Mouse (Mus musculus) MEL (cell line): ENCODE results near the gene Map3k19. TPM values are rescaled to one million over a fixed set of nuclear protein-coding genes. Genes with fewer than 3 reads are reported as not detected.

Experiments used
- DNase-seq: peaks from one replicate; pipeline ENCODE4 v3.0.0; 2011; ENCODE audit warnings: low read depth, low spot score
- H3K27ac ChIP-seq: 2 replicates; pipeline ENCODE4 v1.5.1; 2012; ENCODE audit warnings: low read depth, mild to moderate bottlenecking, control low read depth, low read length, moderate library complexity; ENCODE audit not compliant: control insufficient read depth
- H3K27me3 ChIP-seq, 2 experiments: fragments of 150-350 bp in 1 of 2; sonication (generic) in 1 of 2; 2 replicates each; pipeline ENCODE4 v1.6.1; 2012; ENCODE audit warnings: low read length in 2 of 2, mild to moderate bottlenecking in 2 of 2, improper control_type of control experiment in 1 of 2, moderate library complexity in 1 of 2; ENCODE audit not compliant: insufficient read depth in 2 of 2, control insufficient read depth in 1 of 2
- H3K36me3 ChIP-seq, 2 experiments: 2 replicates each; pipeline ENCODE4 v1.6.1; 2012 to 2014; ENCODE audit warnings: low read length in 2 of 2, improper control_type of control experiment in 1 of 2, inconsistent platforms in 1 of 2, mild to moderate bottlenecking in 1 of 2; ENCODE audit not compliant: insufficient read depth in 2 of 2, control insufficient read depth in 1 of 2
- H3K4me1 ChIP-seq, 2 experiments: fragments of 150-350 bp in 1 of 2; sonication (generic) in 1 of 2; 2 replicates each; pipeline ENCODE4 v1.6.1; 2012; ENCODE audit warnings: low read length in 2 of 2, improper control_type of control experiment in 1 of 2, mild to moderate bottlenecking in 1 of 2; ENCODE audit not compliant: insufficient read depth in 2 of 2, control insufficient read depth in 1 of 2
- H3K4me3 ChIP-seq, 2 experiments: fragments of 150-350 bp in 1 of 2; sonication (generic) in 1 of 2; 2 replicates each; pipeline ENCODE4 v1.5.1; 2012; ENCODE audit warnings: low read depth in 2 of 2, low read length in 2 of 2, mild to moderate bottlenecking in 2 of 2, moderate library complexity in 2 of 2, control low read depth in 1 of 2, improper control_type of control experiment in 1 of 2; ENCODE audit not compliant: control insufficient read depth in 1 of 2, insufficient read depth in 1 of 2
- H3K79me2 ChIP-seq: 2 replicates; pipeline ENCODE4 v1.6.1; 2012; ENCODE audit warnings: mild to moderate bottlenecking, low read length, moderate library complexity; ENCODE audit not compliant: control insufficient read depth, poor library complexity, insufficient read depth
- H3K9ac ChIP-seq: 2 replicates; pipeline ENCODE4 v1.6.1; 2012; ENCODE audit warnings: low read depth, mild to moderate bottlenecking, control low read depth, low read length, moderate library complexity; ENCODE audit not compliant: control insufficient read depth, poor library complexity, severe bottlenecking
- H3K9me3 ChIP-seq: fragments of 150-350 bp; sonication (generic); replicated peaks from 2 replicates; pipeline ENCODE4 v1.6.1; 2012; ENCODE audit warnings: mild to moderate bottlenecking, low read length, improper control_type of control experiment, moderate library complexity; ENCODE audit not compliant: insufficient read depth
- BHLHE40 ChIP-seq: IDR thresholded peaks from 2 replicates; pipeline ENCODE4 v1.6.1; 2012; ENCODE audit warnings: low read depth, mild to moderate bottlenecking, inconsistent platforms, low read length, improper control_type of control experiment, borderline replicate concordance
- CHD1 ChIP-seq: IDR thresholded peaks from 2 replicates; pipeline ENCODE4 v1.6.1; 2012; ENCODE audit warnings: low read depth, mild to moderate bottlenecking, inconsistent platforms, low read length, improper control_type of control experiment
- CHD2 ChIP-seq: IDR thresholded peaks from 2 replicates; pipeline ENCODE4 v1.6.1; 2011; ENCODE audit warnings: low read length, improper control_type of control experiment
- CTCF ChIP-seq, 3 experiments: IDR thresholded peaks in 2 of 3; conservative IDR thresholded peaks in 1 of 3; 2 replicates each; pipeline ENCODE4 v1.5.1; 2011 to 2012; ENCODE audit warnings: low read length in 3 of 3, low read depth in 2 of 3, mild to moderate bottlenecking in 2 of 3, improper control_type of control experiment in 1 of 3, inconsistent platforms in 1 of 3, mixed read lengths in 1 of 3, moderate library complexity in 1 of 3; ENCODE audit not compliant: control insufficient read depth in 1 of 3, insufficient read depth in 1 of 3, poor library complexity in 1 of 3, severe bottlenecking in 1 of 3
- ELF1 ChIP-seq: IDR thresholded peaks from 2 replicates; pipeline ENCODE4 v1.6.1; 2014; ENCODE audit warnings: low read depth, mild to moderate bottlenecking, inconsistent platforms, low read length, improper control_type of control experiment, moderate library complexity
- EP300 ChIP-seq, 2 experiments: IDR thresholded peaks; 2 replicates each; pipeline ENCODE4 v1.6.1; 2011; ENCODE audit warnings: improper control_type of control experiment in 2 of 2, low read length in 2 of 2, low read depth in 1 of 2, mild to moderate bottlenecking in 1 of 2
- ETS1 ChIP-seq: IDR thresholded peaks from 2 replicates; pipeline ENCODE4 v1.6.1; 2012; ENCODE audit warnings: low read depth, mild to moderate bottlenecking, inconsistent platforms, low read length, improper control_type of control experiment, moderate library complexity
- GABPA ChIP-seq: IDR thresholded peaks from 2 replicates; pipeline ENCODE4 v1.6.1; 2012; ENCODE audit warnings: low read depth, mild to moderate bottlenecking, inconsistent platforms, low read length, improper control_type of control experiment, moderate library complexity
- KAT2A ChIP-seq: conservative IDR thresholded peaks from 2 replicates; pipeline ENCODE4 v1.6.1; 2012; ENCODE audit warnings: low read depth, low read length, improper control_type of control experiment, inconsistent platforms
- MAFK ChIP-seq: IDR thresholded peaks from 2 replicates; pipeline ENCODE4 v1.6.1; 2011; ENCODE audit warnings: low read depth, mild to moderate bottlenecking, low read length, improper control_type of control experiment, borderline replicate concordance
- MAX ChIP-seq: IDR thresholded peaks from 2 replicates; pipeline ENCODE4 v1.6.1; 2011; ENCODE audit warnings: low read length, improper control_type of control experiment
- NELFE ChIP-seq: IDR thresholded peaks from 2 replicates; pipeline ENCODE4 v1.6.1; 2011; ENCODE audit warnings: low read depth, low read length, improper control_type of control experiment
- NRF1 ChIP-seq: IDR thresholded peaks from 2 replicates; pipeline ENCODE4 v1.6.1; 2014; ENCODE audit warnings: low read depth, mild to moderate bottlenecking, inconsistent platforms, low read length, improper control_type of control experiment, moderate library complexity; ENCODE audit not compliant: poor library complexity, insufficient read depth, severe bottlenecking
- POLR2AphosphoS5 ChIP-seq: IDR thresholded peaks from 2 replicates; pipeline ENCODE4 v1.6.1; 2012; ENCODE audit warnings: low read depth, borderline replicate concordance, mild to moderate bottlenecking, inconsistent platforms, low read length, moderate library complexity, mixed read lengths
- RAD21 ChIP-seq: IDR thresholded peaks from 2 replicates; pipeline ENCODE4 v1.6.1; 2011; ENCODE audit warnings: mild to moderate bottlenecking, low read depth, low read length, improper control_type of control experiment
- SIN3A ChIP-seq: IDR thresholded peaks from 2 replicates; pipeline ENCODE4 v1.6.1; 2012; ENCODE audit warnings: low read length, improper control_type of control experiment, inconsistent platforms
- SMC3 ChIP-seq: IDR thresholded peaks from 2 replicates; pipeline ENCODE4 v1.6.1; 2011; ENCODE audit warnings: low read depth, low read length, improper control_type of control experiment
- TAL1 ChIP-seq: IDR thresholded peaks from 2 replicates; pipeline ENCODE4 v1.6.1; 2012; ENCODE audit warnings: mild to moderate bottlenecking, inconsistent platforms, low read length, moderate library complexity, mixed read lengths
- TBP ChIP-seq: IDR thresholded peaks from 2 replicates; pipeline ENCODE4 v1.8.0; 2011; ENCODE audit warnings: low read depth, low read length, improper control_type of control experiment
- TCF12 ChIP-seq: IDR thresholded peaks from 2 replicates; pipeline ENCODE4 v1.6.1; 2014; ENCODE audit warnings: low read depth, mild to moderate bottlenecking, inconsistent platforms, low read length, improper control_type of control experiment, moderate library complexity
- USF1 ChIP-seq: IDR thresholded peaks from 2 replicates; pipeline ENCODE4 v1.6.1; 2014; ENCODE audit warnings: low read depth, mild to moderate bottlenecking, inconsistent platforms, low read length, improper control_type of control experiment, moderate library complexity
- USF2 ChIP-seq, 2 experiments: IDR thresholded peaks; 2 replicates each; pipeline ENCODE4 v1.6.1; 2011 to 2012; ENCODE audit warnings: improper control_type of control experiment in 2 of 2, low read length in 2 of 2, borderline replicate concordance in 1 of 2, inconsistent platforms in 1 of 2, low read depth in 1 of 2, mild to moderate bottlenecking in 1 of 2; ENCODE audit not compliant: insufficient read depth in 1 of 2
- ZC3H11A ChIP-seq: IDR thresholded peaks from 2 replicates; pipeline ENCODE4 v1.6.1; 2012; ENCODE audit warnings: low read depth, mild to moderate bottlenecking, inconsistent platforms, low read length, improper control_type of control experiment
- ZKSCAN1 ChIP-seq: IDR thresholded peaks from 2 replicates; pipeline ENCODE4 v1.6.1; 2012; ENCODE audit warnings: low read depth, mild to moderate bottlenecking, inconsistent platforms, low read length, improper control_type of control experiment, moderate library complexity
- ZNF384 ChIP-seq: IDR thresholded peaks from 2 replicates; pipeline ENCODE4 v1.6.1; 2012; ENCODE audit warnings: low read depth, mild to moderate bottlenecking, inconsistent platforms, low read length, improper control_type of control experiment
- polyA plus RNA-seq, 2 experiments: library from polyadenylated mRNA; stranded (reverse) in 1 of 2; unstranded in 1 of 2; fragments of >175 nt in 1 of 2; fragments of >200 nt in 1 of 2; gene quantifications; 2 replicates each; pipeline versions ENCODE4 v1.2.1 to v1.2.4; 2012; ENCODE audit warnings: low replicate concordance in 2 of 2, low read depth in 1 of 2; ENCODE audit not compliant: insufficient read length in 2 of 2, insufficient read depth in 1 of 2, missing spikeins in 1 of 2
- total RNA-seq: library from RNA; depleted of rRNA; stranded (reverse); fragments of 300-350 nt; gene quantifications from 2 replicates; pipeline ENCODE4 v1.2.3, GENCODE M21; 2012

Gene Map3k19
- total and polyA plus RNA-seq, 3 experiments: not detected

DNA sequence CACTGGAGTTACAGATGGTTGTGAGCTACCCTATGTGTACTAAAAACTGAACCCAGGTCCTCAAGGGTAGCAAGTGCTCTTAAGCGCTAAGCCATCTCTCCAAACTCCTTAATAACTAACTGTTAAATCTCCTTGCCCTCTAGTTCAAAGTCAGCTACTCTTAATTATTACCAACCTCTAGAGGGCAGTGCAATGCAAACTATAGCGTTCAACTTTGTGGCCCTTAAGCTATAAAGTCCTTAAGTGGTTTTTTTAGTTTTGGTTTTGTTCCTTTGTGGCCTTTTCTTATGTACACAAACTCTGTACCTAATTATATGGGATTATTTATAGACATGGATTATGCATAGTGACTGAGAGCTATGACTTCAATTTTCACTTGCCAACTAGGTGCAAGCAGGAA is 27.5 kb downstream of the Map3k19 start:
- Histone ChIP-seq H3K4me3 (peak overlapping the region in 1 of 2 experiments; percentile 45; a peak in 1 of 4 replicates), H3K4me1 (peaks cover 0 to 3% of the 10 kb centered on the region in 2 experiments; a peak in 2 of 4 replicates), H3K79me2 (no peaks in the 10 kb centered on the region), H3K27me3 (no peaks in the 10 kb centered on the region), H3K9me3 (no peaks in the 10 kb centered on the region), H3K36me3 (peaks cover 0 to 8% of the 10 kb centered on the region in 2 experiments; a peak in 2 of 4 replicates), H3K27ac (no peak overlapping the region), H3K9ac (peak overlapping the region; percentile 33; the same call in 1 of the 2 replicates)
- DNase-seq: peak; percentile 90
- TF ChIP-seq SMC3: peak; percentile 90
- peak in 2 of 3 experiments; percentile 56 to 96; a peak in 4 of 6 replicates for TF ChIP-seq CTCF (IDR thresholded peaks at IDR 0.05 in 2 of 3, conservative IDR thresholded peaks at IDR 0.05 in 1 of 3; ENCODE audit: control insufficient read depth in 1 of 3, insufficient read depth in 1 of 3, low read depth in 2 of 3, low read length in 3 of 3, poor library complexity in 1 of 3, severe bottlenecking in 1 of 3)
- TF ChIP-seq SIN3A: 0 out of 2 replicates have a peak, but pooled peaks have one; percentile 35
- TF ChIP-seq CHD1: no peak
- peak; percentile 76 for TF ChIP-seq ZNF384
- peak; percentile 94 for TF ChIP-seq ZC3H11A
- peak; percentile 99 for TF ChIP-seq RAD21
- TF ChIP-seq TAL1: no peak

DNA sequence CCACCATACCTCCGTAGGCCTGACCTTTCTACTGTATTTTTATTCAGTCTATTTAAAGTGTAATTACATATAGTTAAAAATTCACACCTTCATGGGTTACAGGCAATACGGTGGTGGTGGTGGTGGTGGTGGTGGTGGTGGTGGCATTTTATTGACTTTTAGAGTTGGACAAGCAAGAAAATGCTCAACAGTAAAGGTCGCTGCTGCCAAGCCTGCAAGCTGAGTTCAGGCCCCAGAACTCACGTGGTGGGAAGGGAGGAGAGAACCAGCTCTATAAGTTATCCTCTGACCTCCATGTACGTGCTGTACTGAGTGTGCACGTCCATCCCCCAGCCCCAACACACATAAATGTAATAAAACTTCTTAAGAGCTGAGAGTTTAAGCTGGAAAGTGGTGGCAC is 38.5 kb downstream of the Map3k19 start:
- Histone ChIP-seq H3K9me3 (no peaks in the 10 kb centered on the region), H3K36me3 (no peaks in the 10 kb centered on the region), H3K79me2 (no peaks in the 10 kb centered on the region), H3K27ac (no peak overlapping the region), H3K9ac (no peak overlapping the region), H3K4me3 (no peak overlapping the region), H3K4me1 (no peaks in the 10 kb centered on the region), H3K27me3 (no peaks in the 10 kb centered on the region)
- DNase-seq: no peak
- TF ChIP-seq KAT2A (no peak), TCF12 (no peak), ETS1 (no peak), GABPA (no peak), NRF1 (no peak), POLR2AphosphoS5 (no peak), SIN3A (no peak), ELF1 (no peak)

DNA sequence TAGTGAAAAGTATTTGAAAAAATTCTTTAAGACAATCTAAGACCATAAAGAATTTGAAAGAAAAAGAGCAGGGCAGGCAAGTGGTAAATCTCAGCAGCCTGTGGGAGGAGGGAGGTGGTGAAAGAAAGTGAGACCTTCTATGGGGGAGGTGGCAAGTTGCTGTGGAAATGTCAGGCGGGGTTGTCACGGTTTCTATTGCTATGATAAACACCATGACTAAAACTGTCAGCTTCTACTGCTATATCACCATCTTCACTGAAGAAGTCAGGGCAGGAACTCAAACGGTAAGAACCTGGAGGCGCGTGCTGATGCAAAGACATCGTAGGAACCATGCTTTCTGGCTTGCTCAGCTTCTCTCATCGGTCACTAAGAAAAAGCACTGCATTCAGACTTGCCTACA is 41.9 kb downstream of the Map3k19 start:
- no peaks in the 10 kb centered on the region for H3K9me3 ChIP-seq
- H3K79me2 ChIP-seq: no peaks in the 10 kb centered on the region
- no peaks in the 10 kb centered on the region for H3K36me3 ChIP-seq
- no peak overlapping the region for H3K4me3 ChIP-seq
- H3K27me3 ChIP-seq: no peaks in the 10 kb centered on the region
- H3K4me1 ChIP-seq: no peaks in the 10 kb centered on the region
- H3K9ac ChIP-seq: no peak overlapping the region
- DNase-seq: no peak
- no peak overlapping the region for H3K27ac ChIP-seq
- TF ChIP-seq TBP (no peak), MAX (no peak), CHD1 (no peak), ETS1 (no peak), USF1 (no peak), USF2 (IDR thresholded peaks at IDR 0.05; ENCODE audit: borderline replicate concordance in 1 of 2, insufficient read depth in 1 of 2, low read depth in 1 of 2, low read length in 2 of 2) (no peak), MAFK (no peak), NELFE (no peak), EP300 (IDR thresholded peaks at IDR 0.05; ENCODE audit: low read depth in 1 of 2, low read length in 2 of 2) (no peak), CTCF (IDR thresholded peaks at IDR 0.05 in 2 of 3, conservative IDR thresholded peaks at IDR 0.05 in 1 of 3; ENCODE audit: control insufficient read depth in 1 of 3, insufficient read depth in 1 of 3, low read depth in 2 of 3, low read length in 3 of 3, poor library complexity in 1 of 3, severe bottlenecking in 1 of 3) (no peak), TCF12 (no peak), SMC3 (no peak), BHLHE40 (no peak), CHD2 (no peak), SIN3A (no peak), ZC3H11A (no peak), ZKSCAN1 (no peak), POLR2AphosphoS5 (no peak)
